Mouse (Mus musculus) liver, embryonic 14.5 days (tissue): ENCODE results near the gene Atp6v1a. TPM values are rescaled to one million over a fixed set of nuclear protein-coding genes. Genes with fewer than 3 reads are reported as not detected.
A peak's percentile ranks its signal among the peaks of the same experiment; 100 is the strongest.

ENCODE experiments used
- ATAC-seq: fragments of 200-750 bp; cut with Nextera tagmentation; 2 replicates; pipeline ENCODE4 v1.8.0; 2017; ENCODE audit warnings: moderate number of reproducible peaks, mild to moderate bottlenecking, moderate library complexity; ENCODE audit not compliant: insufficient read depth
- DNase-seq, 3 experiments: peaks; one replicate each; pipeline ENCODE4 v3.0.0-alpha.2; 2012 to 2013; ENCODE audit warnings: low read depth in 3 of 3, low spot score in 3 of 3
- H3K27ac ChIP-seq: fragments of 300-500 bp; sonication (generic); 2 replicates; pipeline ENCODE4 v1.5.1; 2014; ENCODE audit warnings: moderate library complexity, mild to moderate bottlenecking, control low read depth, inconsistent platforms
- H3K27me3 ChIP-seq: fragments of 300-500 bp; sonication (generic); 2 replicates; pipeline ENCODE4 v1.6.1; 2014; ENCODE audit warnings: mild to moderate bottlenecking, low read length, moderate library complexity; ENCODE audit not compliant: control insufficient read depth, insufficient read depth
- H3K36me3 ChIP-seq: fragments of 300-500 bp; sonication (generic); replicated peaks from 2 replicates; pipeline ENCODE4 v1.6.1; 2014; ENCODE audit warnings: low read depth; ENCODE audit not compliant: control insufficient read depth, insufficient read depth
- H3K4me1 ChIP-seq, 2 experiments: fragments of 200-500 bp in 1 of 2; fragments of 300-500 bp in 1 of 2; sonication (generic) in 1 of 2; replicated peaks; 2 replicates each; pipeline ENCODE4 v1.6.1; 2012 to 2014; ENCODE audit warnings: antibody characterized with exemption in 1 of 2, inconsistent platforms in 1 of 2, low read length in 1 of 2; ENCODE audit not compliant: control insufficient read depth in 2 of 2, insufficient read depth in 2 of 2
- H3K4me2 ChIP-seq: fragments of 300-500 bp; sonication (generic); 2 replicates; pipeline ENCODE4 v1.6.1; 2014; ENCODE audit warnings: low read depth, mild to moderate bottlenecking, control low read depth, moderate library complexity
- H3K4me3 ChIP-seq, 2 experiments: fragments of 200-500 bp in 1 of 2; fragments of 300-500 bp in 1 of 2; sonication (generic) in 1 of 2; 2 replicates each; pipeline ENCODE4 v1.5.1; 2012 to 2014; ENCODE audit warnings: low read depth in 2 of 2, low read length in 2 of 2, mild to moderate bottlenecking in 2 of 2, control low read depth in 1 of 2, inconsistent platforms in 1 of 2, moderate library complexity in 1 of 2; ENCODE audit not compliant: insufficient read depth in 1 of 2
- H3K9ac ChIP-seq: fragments of 300-500 bp; sonication (generic); replicated peaks from 2 replicates; pipeline ENCODE4 v1.6.1; 2014; ENCODE audit warnings: mild to moderate bottlenecking, control low read depth, moderate library complexity
- H3K9me3 ChIP-seq: fragments of 300-500 bp; sonication (generic); 2 replicates; pipeline ENCODE4 v1.6.1; 2016; ENCODE audit warnings: low read length, mixed read lengths; ENCODE audit not compliant: control insufficient read depth
- CTCF ChIP-seq: IDR thresholded peaks from 2 replicates; pipeline ENCODE4 v1.5.1; 2016; ENCODE audit warnings: antibody characterized with exemption, low read depth, control low read depth
- EP300 ChIP-seq: IDR thresholded peaks from 2 replicates; pipeline ENCODE4 v1.6.1; 2016; ENCODE audit warnings: antibody characterized with exemption, low read depth
- WGBS: fragments of 180-500 bp; shearing (Covaris S2); extraction: QIAGEN DNeasy Blood & Tissue Kit; methylation state at CpG from one replicate; pipeline ENCODE4 v1.1.7; 2014; ENCODE audit not compliant: insufficient replicate concordance; 5-methylcytosine and 5-hydroxymethylcytosine counted together
- polyA plus RNA-seq, 2 experiments: library from polyadenylated mRNA; depleted of rRNA in 1 of 2; stranded (reverse) in 1 of 2; unstranded in 1 of 2; fragments of >200 nt; fragmentation: Nextera tagmentation in 1 of 2; extraction: Ambion mirVana in 1 of 2; gene quantifications; 2 replicates each; pipeline versions ENCODE4 v1.2.1 to v1.2.3; 2012 to 2014

Gene Atp6v1a
- polyA plus RNA-seq, 2 experiments: 11.9 to 28.8 TPM

DNA sequence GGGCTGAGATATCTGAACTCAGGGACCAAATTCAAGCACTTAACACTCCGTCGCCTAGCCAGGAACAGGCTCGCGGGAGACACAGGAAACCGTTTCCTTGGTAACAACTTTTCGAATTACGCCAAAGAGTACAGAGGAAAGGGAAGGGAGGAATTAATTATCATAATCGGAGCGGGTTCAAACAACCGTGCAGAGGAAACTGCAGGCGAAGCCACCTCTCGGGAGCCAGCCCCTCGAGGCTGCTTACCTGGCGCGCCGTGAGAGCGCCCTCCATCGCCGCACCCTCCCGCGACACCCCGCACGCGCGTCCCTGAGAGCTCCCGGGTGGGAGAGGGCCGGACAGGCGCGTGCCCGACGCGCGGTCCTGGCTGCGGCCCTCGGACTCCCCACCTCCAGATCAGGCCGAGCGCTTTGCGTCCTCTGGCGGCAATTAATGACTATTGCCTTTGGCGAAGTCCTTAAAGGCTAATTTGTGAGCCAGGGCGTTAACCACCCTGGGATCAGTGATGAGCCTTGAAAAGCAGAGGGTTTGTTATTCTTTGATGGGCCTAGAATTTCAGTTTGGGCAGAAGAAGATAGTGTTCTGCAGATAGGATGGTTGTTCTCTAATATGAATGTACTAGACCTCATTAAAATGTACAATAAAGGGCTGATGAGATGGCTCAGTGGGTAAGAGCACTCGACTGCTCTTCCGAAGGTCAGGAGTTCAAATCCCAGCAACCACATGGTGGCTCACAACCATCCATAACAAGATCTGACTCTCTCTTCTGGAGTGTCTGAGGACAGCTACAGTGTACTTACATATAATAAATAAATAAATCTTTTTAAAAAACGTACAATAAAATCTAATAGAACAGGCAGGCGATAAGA is 76.2 kb downstream of the Atp6v1a start, which contains the start of gene Gramd1c:
Gene Gramd1c, minus strand, starts transcription at position 321 of the 870 bp plus-strand sequence.
- H3K27ac ChIP-seq: no peak within 1 kb of the TSS
- ATAC-seq (peak; percentile 64), DNase-seq (peak; percentile 24 to 42 (median 28))
- peak within 1 kb of the TSS; percentile 24 to 42 for H3K4me3 ChIP-seq
- no peaks in the 10 kb centered on the region for H3K27me3 ChIP-seq
- H3K4me1 ChIP-seq: peaks cover 0 to 7% of the 10 kb centered on the region in 2 experiments; a peak in 1 of 4 replicates
- 6% methylated on average over 45 of the region's 45 CpGs for WGBS
- TF ChIP-seq EP300 (no peak), CTCF (peak; percentile 73)
- no peaks in the 10 kb centered on the region for H3K9me3 ChIP-seq
- H3K36me3 ChIP-seq: no peaks in the 10 kb centered on the region
- no peak within 1 kb of the TSS for H3K9ac ChIP-seq
- peak within 1 kb of the TSS; percentile 56 for H3K4me2 ChIP-seq

DNA sequence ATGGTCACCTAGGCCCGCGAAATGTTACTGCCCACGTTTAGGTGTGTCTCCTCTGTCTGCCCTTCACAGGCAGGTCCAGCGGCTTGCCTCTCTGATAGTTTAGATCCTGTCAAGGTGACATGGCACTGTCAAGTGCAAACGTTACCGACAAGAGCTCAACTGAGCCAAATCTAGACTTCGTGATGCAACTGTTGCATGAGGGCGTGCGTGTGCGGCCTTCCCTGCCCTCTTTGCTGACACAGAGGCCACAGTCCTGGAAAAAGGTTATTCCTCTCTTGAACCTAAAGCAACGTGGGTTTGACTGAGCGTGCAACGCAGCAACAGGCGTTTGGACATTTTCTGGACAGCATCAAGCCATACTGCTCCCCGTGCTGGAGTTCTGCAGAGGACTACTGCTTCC is 78.2 kb downstream of the Atp6v1a start:
- no peak for TF ChIP-seq EP300
- no peak for TF ChIP-seq CTCF
- ATAC-seq (no peak), DNase-seq (no peak)
- peaks cover 0 to 7% of the 10 kb centered on the region in 2 experiments; a peak in 1 of 4 replicates for H3K4me1 ChIP-seq
- H3K4me3 ChIP-seq: no peak overlapping the region
- no peak overlapping the region for H3K4me2 ChIP-seq
- no peak overlapping the region for H3K27ac ChIP-seq
- 70% methylated on average over 15 of the region's 15 CpGs for WGBS
- no peaks in the 10 kb centered on the region for H3K27me3 ChIP-seq
- no peaks in the 10 kb centered on the region for H3K9me3 ChIP-seq
- no peak overlapping the region for H3K9ac ChIP-seq
- H3K36me3 ChIP-seq: no peaks in the 10 kb centered on the region

DNA sequence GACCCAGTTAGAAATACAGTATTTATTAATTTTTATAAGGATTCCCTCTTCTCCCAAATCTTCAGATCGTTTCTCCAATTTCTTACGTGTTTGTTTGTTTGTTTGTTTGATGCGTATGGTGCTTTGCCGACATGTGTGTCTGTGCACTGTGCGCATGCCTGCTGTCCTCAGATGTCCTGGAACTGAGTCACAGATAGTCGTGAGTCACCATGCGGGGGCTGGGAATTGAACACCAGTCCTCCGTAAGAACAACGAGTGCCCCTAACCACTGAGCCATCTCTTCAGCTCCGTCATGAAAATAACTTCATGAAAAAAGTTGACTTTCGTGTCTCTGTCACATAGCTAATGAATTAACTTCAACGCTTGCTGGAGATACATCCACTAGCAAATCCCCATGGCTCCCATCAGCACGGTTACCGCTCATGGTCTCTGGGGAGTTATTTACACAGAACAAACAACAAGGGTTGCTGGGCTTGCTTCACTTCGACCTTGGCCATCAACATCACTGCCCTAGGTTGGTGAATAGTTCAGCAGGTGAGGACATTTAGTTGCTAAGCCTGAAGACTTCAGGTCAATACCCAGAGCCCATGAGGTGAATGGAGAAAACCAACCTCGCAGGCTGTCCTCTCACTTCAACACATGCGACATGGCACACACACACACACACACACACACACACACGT is 78.8 kb downstream of the Atp6v1a start:
- no peak overlapping the region for H3K9ac ChIP-seq
- H3K36me3 ChIP-seq: no peaks in the 10 kb centered on the region
- H3K4me3 ChIP-seq: no peak overlapping the region
- 72% methylated on average over 18 of the region's 18 CpGs for WGBS
- ATAC-seq (peak; percentile 55), DNase-seq (peak in 1 of 3 experiments; percentile 10)
- TF ChIP-seq EP300 (no peak), CTCF (no peak)
- H3K27me3 ChIP-seq: no peaks in the 10 kb centered on the region
- H3K9me3 ChIP-seq: no peaks in the 10 kb centered on the region
- no peak overlapping the region for H3K4me2 ChIP-seq
- H3K4me1 ChIP-seq: peaks cover 0 to 7% of the 10 kb centered on the region in 2 experiments; a peak in 1 of 4 replicates
- no peak overlapping the region for H3K27ac ChIP-seq

DNA sequence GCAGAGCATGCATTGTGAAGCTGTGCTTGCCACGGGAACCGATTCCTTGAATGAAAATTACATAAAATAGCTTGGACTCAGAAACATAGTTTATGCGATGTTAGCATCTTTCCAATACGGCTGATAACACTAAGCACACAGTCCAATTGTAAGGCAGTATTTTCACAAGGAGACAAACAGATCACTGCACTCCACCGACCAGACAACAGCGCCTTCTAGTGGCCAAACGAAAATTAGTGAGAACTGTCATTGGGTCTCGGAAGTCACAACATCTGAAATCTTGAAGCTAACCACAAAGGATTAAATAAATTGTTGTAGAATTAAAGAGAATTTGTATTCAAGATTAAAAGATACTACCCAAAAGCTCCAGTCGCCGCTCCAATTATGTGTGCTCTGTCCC is 80.8 kb downstream of the Atp6v1a start:
- H3K9me3 ChIP-seq: no peaks in the 10 kb centered on the region
- no peaks in the 10 kb centered on the region for H3K36me3 ChIP-seq
- no peak for TF ChIP-seq EP300
- peak; percentile 81 for TF ChIP-seq CTCF
- DNase-seq: peak; percentile 28 to 40 (median 30)
- ATAC-seq: no peak
- H3K9ac ChIP-seq: no peak overlapping the region
- H3K4me1 ChIP-seq: peaks cover 0 to 7% of the 10 kb centered on the region in 2 experiments; a peak in 1 of 4 replicates
- WGBS: 18% methylated on average over 10 of the region's 10 CpGs
- no peaks in the 10 kb centered on the region for H3K27me3 ChIP-seq
- H3K4me2 ChIP-seq: no peak overlapping the region
- H3K27ac ChIP-seq: no peak overlapping the region
- no peak overlapping the region for H3K4me3 ChIP-seq

DNA sequence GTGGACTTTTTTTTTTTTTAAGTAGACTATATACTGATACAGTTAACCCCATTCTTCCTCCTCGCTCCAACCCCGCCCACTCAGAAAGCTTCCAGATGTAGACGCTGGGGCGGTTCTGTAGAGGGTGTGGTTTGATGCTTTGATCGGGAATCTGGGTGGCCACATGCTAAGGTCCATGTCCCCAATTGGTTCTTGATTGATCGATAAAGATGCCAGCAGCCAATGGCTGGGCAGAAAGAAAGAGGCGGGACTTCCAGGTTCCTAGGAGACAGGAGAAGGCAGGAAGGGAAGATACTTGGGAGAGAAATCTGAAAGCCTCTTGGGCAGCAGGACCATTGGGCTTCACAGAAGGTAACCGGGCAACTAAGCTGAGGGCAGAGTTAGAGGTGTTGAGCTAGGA is 83.7 kb downstream of the Atp6v1a start:
- no peaks in the 10 kb centered on the region for H3K36me3 ChIP-seq
- no peak overlapping the region for H3K27ac ChIP-seq
- ATAC-seq: no peak
- no peak overlapping the region for H3K9ac ChIP-seq
- H3K27me3 ChIP-seq: no peaks in the 10 kb centered on the region
- TF ChIP-seq CTCF (no peak), EP300 (no peak)
- H3K9me3 ChIP-seq: no peaks in the 10 kb centered on the region
- no peak overlapping the region for H3K4me2 ChIP-seq
- WGBS: 54% methylated on average over 8 of the region's 8 CpGs
- H3K4me3 ChIP-seq: no peak overlapping the region
- DNase-seq: no peak
- peaks cover 0 to 2% of the 10 kb centered on the region in 2 experiments; a peak in 1 of 4 replicates for H3K4me1 ChIP-seq
